Mouse (Mus musculus) embryonic facial prominence, embryonic 14.5 days (tissue): ENCODE results near the gene Celsr3. TPM values are rescaled to one million over a fixed set of nuclear protein-coding genes. Genes with fewer than 3 reads are reported as not detected.

Experiments used
- ATAC-seq: fragments of 200-750 bp; cut with Nextera tagmentation; 2 replicates; pipeline ENCODE4 v1.8.0; 2017; ENCODE audit warnings: low read depth, moderate number of reproducible peaks, moderate TSS enrichment
- DNase-seq: peaks from one replicate; pipeline ENCODE4 v3.0.0-alpha.2; 2015; ENCODE audit warnings: low spot score
- H3K27ac ChIP-seq: fragments of 300-500 bp; sonication (generic); replicated peaks from 2 replicates; pipeline ENCODE4 v1.5.1; 2014; ENCODE audit warnings: low read depth, mild to moderate bottlenecking, low read length, moderate library complexity
- H3K27me3 ChIP-seq: fragments of 300-500 bp; sonication (generic); replicated peaks from 2 replicates; pipeline ENCODE4 v1.6.1; 2014; ENCODE audit warnings: low read length; ENCODE audit not compliant: control insufficient read depth, insufficient read depth
- H3K36me3 ChIP-seq: fragments of 300-500 bp; sonication (generic); 2 replicates; pipeline ENCODE4 v1.6.1; 2014; ENCODE audit warnings: low read length, mixed read lengths; ENCODE audit not compliant: control insufficient read depth, insufficient read depth
- H3K4me1 ChIP-seq: fragments of 300-500 bp; sonication (generic); 2 replicates; pipeline ENCODE4 v1.6.1; 2014; ENCODE audit warnings: antibody characterized with exemption, low read length; ENCODE audit not compliant: control insufficient read depth, insufficient read depth
- H3K4me2 ChIP-seq: fragments of 300-500 bp; sonication (generic); 2 replicates; pipeline ENCODE4 v1.6.1; 2014; ENCODE audit warnings: low read depth, mild to moderate bottlenecking, low read length, moderate library complexity, mixed read lengths
- H3K4me3 ChIP-seq: fragments of 300-500 bp; sonication (generic); 2 replicates; pipeline ENCODE4 v1.5.1; 2014; ENCODE audit warnings: low read depth, mild to moderate bottlenecking, low read length
- H3K9ac ChIP-seq: fragments of 300-500 bp; sonication (generic); 2 replicates; pipeline ENCODE4 v1.6.1; 2014; ENCODE audit warnings: low read depth, mild to moderate bottlenecking, low read length, moderate library complexity, mixed read lengths
- H3K9me3 ChIP-seq: fragments of 300-500 bp; sonication (generic); 2 replicates; pipeline ENCODE4 v1.6.1; 2016; ENCODE audit warnings: low read length; ENCODE audit not compliant: control insufficient read depth
- WGBS: fragments of 180-500 bp; shearing (Covaris S2); extraction: QIAGEN DNeasy Blood & Tissue Kit; methylation state at CpG from one replicate; pipeline ENCODE4 v1.1.7; 2014; 5-methylcytosine and 5-hydroxymethylcytosine counted together
- polyA plus RNA-seq: library from polyadenylated mRNA; unstranded; fragments of >200 nt; fragmentation: Nextera tagmentation; extraction: Ambion mirVana; gene quantifications from 2 replicates; pipeline ENCODE4 v1.2.1, GENCODE M21; 2014

The Celsr3 gene
- polyA plus RNA-seq, 1 experiment from 2014 or later = 0.70 TPM

- Histone ChIP-seq H3K4me2 (peak overlapping the region; percentile 89), H3K4me1 (peaks cover 35% of the 10 kb centered on the region), H3K4me3 (peak overlapping the region; percentile 95; the same call in 1 of the 2 replicates)
Observed at GRCm38 (mm10) chr9:108786494-108786893, 39.6 kb upstream of the Celsr3 start.

GRCm38 (mm10) chr9:108787080-108787479 is 39.0 kb upstream of the Celsr3 start:
- no peak for DNase-seq
- Histone ChIP-seq H3K27ac (no peak overlapping the region), H3K9ac (no peak overlapping the region), H3K9me3 (no peaks in the 10 kb centered on the region), H3K4me3 (no peak overlapping the region), H3K36me3 (0 out of 2 replicates have a peak, but pooled peaks cover 12% of the 10 kb centered on the region), H3K4me1 (peaks cover 35% of the 10 kb centered on the region), H3K27me3 (no peaks in the 10 kb centered on the region), H3K4me2 (no peak overlapping the region; the same call in 1 of the 2 replicates)
- ATAC-seq = no peak
- WGBS = 89% methylated on average over 2 of the region's 2 CpGs

More at GRCm38 (mm10) chr9:108786494-108786893, 39.6 kb upstream of the Celsr3 start:
- Histone ChIP-seq H3K27me3 (no peaks in the 10 kb centered on the region), H3K9me3 (no peaks in the 10 kb centered on the region), H3K36me3 (0 out of 2 replicates have a peak, but pooled peaks cover 12% of the 10 kb centered on the region), H3K27ac (no peak overlapping the region), H3K9ac (no peak overlapping the region)
- ATAC-seq = no peak
- DNase-seq = no peak
- 87% methylated on average over 1 of the region's 1 CpGs for WGBS

GRCm38 (mm10) chr9:108788713-108789112 is 37.4 kb upstream of the Celsr3 start:
- peaks cover 46% of the 10 kb centered on the region for H3K4me1 ChIP-seq
- H3K9ac ChIP-seq = no peak overlapping the region
- no peak overlapping the region for H3K4me3 ChIP-seq
- H3K27me3 ChIP-seq = no peaks in the 10 kb centered on the region
- H3K4me2 ChIP-seq = no peak overlapping the region
- H3K27ac ChIP-seq = no peak overlapping the region
- 63% methylated on average over 3 of the region's 3 CpGs for WGBS
- DNase-seq (no peak), ATAC-seq (no peak)
- 0 out of 2 replicates have a peak, but pooled peaks cover 12% of the 10 kb centered on the region for H3K36me3 ChIP-seq
- no peaks in the 10 kb centered on the region for H3K9me3 ChIP-seq

- Histone ChIP-seq H3K9me3 (no peaks in the 10 kb centered on the region), H3K27ac (no peak overlapping the region), H3K36me3 (peaks cover 22% of the 10 kb centered on the region), H3K9ac (no peak overlapping the region), H3K27me3 (no peaks in the 10 kb centered on the region), H3K4me1 (peaks cover 46% of the 10 kb centered on the region), H3K4me2 (no peak overlapping the region), H3K4me3 (no peak overlapping the region)
- 86% methylated on average over 1 of the region's 1 CpGs for WGBS
- ATAC-seq (no peak), DNase-seq (no peak)
Observed at GRCm38 (mm10) chr9:108792307-108792706, 33.8 kb upstream of the Celsr3 start.

GRCm38 (mm10) chr9:108792730-108793129 is 33.4 kb upstream of the Celsr3 start:
- Histone ChIP-seq H3K9ac (no peak overlapping the region), H3K4me1 (peaks cover 42% of the 10 kb centered on the region)
- WGBS = 46% methylated on average over 3 of the region's 3 CpGs

GRCm38 (mm10) chr9:108795281-108795680 is 30.8 kb upstream of the Celsr3 start:
- Histone ChIP-seq H3K4me2 (no peak overlapping the region), H3K9ac (no peak overlapping the region), H3K27ac (no peak overlapping the region), H3K36me3 (peaks cover 46% of the 10 kb centered on the region), H3K4me3 (no peak overlapping the region), H3K4me1 (peaks cover 28% of the 10 kb centered on the region), H3K27me3 (no peaks in the 10 kb centered on the region), H3K9me3 (no peaks in the 10 kb centered on the region)
- ATAC-seq = no peak
- WGBS = 66% methylated on average over 2 of the region's 2 CpGs
- no peak for DNase-seq

More at GRCm38 (mm10) chr9:108792730-108793129, 33.4 kb upstream of the Celsr3 start:
- H3K27ac ChIP-seq = 0 out of 2 replicates have a peak overlapping the region, but pooled peaks have one; percentile 13
- no peaks in the 10 kb centered on the region for H3K27me3 ChIP-seq
- no peak overlapping the region for H3K4me3 ChIP-seq
- DNase-seq = peak; percentile 47
- no peak overlapping the region for H3K4me2 ChIP-seq
- peak; percentile 34 for ATAC-seq
- H3K36me3 ChIP-seq = peaks cover 22% of the 10 kb centered on the region
- no peaks in the 10 kb centered on the region for H3K9me3 ChIP-seq

GRCm38 (mm10) chr9:108795762-108796161 is 30.4 kb upstream of the Celsr3 start:
- 46% methylated on average over 11 of the region's 11 CpGs for WGBS
- Histone ChIP-seq H3K4me1 (peaks cover 28% of the 10 kb centered on the region), H3K9ac (no peak overlapping the region), H3K27me3 (no peaks in the 10 kb centered on the region), H3K4me2 (no peak overlapping the region), H3K36me3 (peaks cover 49% of the 10 kb centered on the region), H3K4me3 (no peak overlapping the region), H3K9me3 (no peaks in the 10 kb centered on the region), H3K27ac (peak overlapping the region; percentile 5; the same call in 1 of the 2 replicates)
- DNase-seq (peak; percentile 54), ATAC-seq (peak; percentile 38; the same call in 1 of the 2 replicates)

- H3K27me3 ChIP-seq = no peaks in the 10 kb centered on the region
- H3K4me2 ChIP-seq = no peak overlapping the region
- peak overlapping the region; percentile 5; the same call in 1 of the 2 replicates for H3K27ac ChIP-seq
- H3K36me3 ChIP-seq = peaks cover 56% of the 10 kb centered on the region
- no peaks in the 10 kb centered on the region for H3K9me3 ChIP-seq
- H3K9ac ChIP-seq = no peak overlapping the region
- no peak for ATAC-seq
- peaks cover 28% of the 10 kb centered on the region for H3K4me1 ChIP-seq
- WGBS = 71% methylated on average over 4 of the region's 4 CpGs
- H3K4me3 ChIP-seq = no peak overlapping the region
- no peak for DNase-seq
Observed at GRCm38 (mm10) chr9:108796351-108796981, 29.7 kb upstream of the Celsr3 start.

- Histone ChIP-seq H3K4me1 (peaks cover 28% of the 10 kb centered on the region), H3K36me3 (peaks cover 66% of the 10 kb centered on the region), H3K4me2 (no peak overlapping the region), H3K4me3 (no peak overlapping the region), H3K9ac (0 out of 2 replicates have a peak overlapping the region, but pooled peaks have one; percentile 19), H3K9me3 (no peaks in the 10 kb centered on the region), H3K27ac (no peak overlapping the region), H3K27me3 (no peaks in the 10 kb centered on the region)
- ATAC-seq (no peak), DNase-seq (no peak)
- WGBS = 89% methylated on average over 7 of the region's 7 CpGs
Observed at GRCm38 (mm10) chr9:108797477-108797876, 28.6 kb upstream of the Celsr3 start.
